Mouse (Mus musculus): ENCODE results near the gene 1700019N19Rik.

1700019N19Rik gene

DNA sequence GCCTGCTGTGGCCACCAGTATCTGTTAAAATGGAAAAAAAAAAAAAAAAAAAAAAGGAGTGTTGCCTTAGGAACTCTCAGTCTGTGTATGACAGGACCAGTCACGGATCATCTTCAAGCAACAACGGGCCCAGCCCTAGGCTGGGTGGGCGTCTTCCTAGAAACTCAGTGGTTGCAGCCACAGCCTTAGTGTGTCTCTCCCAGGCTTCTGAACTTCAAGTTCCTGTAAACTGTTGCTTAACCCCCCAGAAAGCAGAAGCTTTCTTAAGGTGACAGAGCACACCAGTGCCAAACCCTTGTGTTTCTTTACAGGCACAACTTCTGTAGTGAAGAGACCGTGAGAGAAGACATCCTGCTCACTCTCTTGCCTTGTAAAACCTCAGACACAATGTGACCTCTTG, 50.5 kb downstream of the 1700019N19Rik start:
- CTCF ChIA-PET = interaction anchor here in 1 of 4 experiments (0.6 kb wide), 1 partner anchor 263 kb away, joined by 16 read pairs; no protein-coding TSS in a partner anchor

DNA sequence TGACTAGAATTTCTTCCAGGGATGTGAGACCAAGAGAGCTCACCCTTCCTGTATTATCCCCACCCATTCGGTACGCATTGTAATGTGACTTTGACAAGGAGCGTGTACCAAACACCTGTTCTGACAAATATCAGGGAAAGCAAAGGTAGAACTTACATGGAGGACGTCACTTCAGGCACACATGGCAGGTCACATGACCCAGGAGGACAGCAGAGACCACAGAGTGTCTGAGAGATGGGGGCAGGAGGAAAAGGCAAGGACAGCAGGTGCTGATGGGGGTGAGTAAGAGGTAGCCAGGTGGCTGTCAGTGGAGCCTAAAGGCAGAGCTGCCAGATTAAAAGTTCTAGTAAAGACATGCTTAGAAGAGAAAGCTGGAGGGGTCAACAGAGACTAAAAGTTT, 51.5 kb downstream of the 1700019N19Rik start:
- CTCF ChIA-PET = interaction anchor here in 1 of 4 experiments (0.8 kb wide), 1 partner anchor 22 kb away, joined by 4 read pairs; no protein-coding TSS in a partner anchor
- POLR2A ChIA-PET = no interaction called here

More for the DNA sequence above, 50.5 kb downstream of the 1700019N19Rik start:
- POLR2A ChIA-PET = no interaction called here

DNA sequence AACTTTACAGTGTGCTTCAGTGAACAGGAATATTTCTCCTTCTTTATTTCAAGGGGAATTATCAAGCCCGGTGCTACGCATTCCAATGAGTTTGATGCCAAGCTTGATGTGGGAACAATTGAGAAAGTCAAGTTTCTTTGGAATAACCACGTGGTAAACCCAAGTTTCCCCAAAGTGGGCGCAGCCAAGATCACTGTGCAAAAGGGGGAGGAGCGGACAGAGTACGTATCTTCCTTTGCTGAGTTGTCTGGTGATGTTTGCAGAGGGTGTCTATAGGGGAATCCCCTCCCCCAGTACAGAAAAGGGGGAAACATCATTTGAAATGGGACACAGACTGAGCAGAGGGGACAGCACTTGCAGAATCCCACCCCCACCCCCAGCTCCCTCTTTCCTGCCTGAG, 53.2 kb downstream of the 1700019N19Rik start:
- ChIA-PET POLR2A (no interaction called here), CTCF (no interaction called here)

DNA sequence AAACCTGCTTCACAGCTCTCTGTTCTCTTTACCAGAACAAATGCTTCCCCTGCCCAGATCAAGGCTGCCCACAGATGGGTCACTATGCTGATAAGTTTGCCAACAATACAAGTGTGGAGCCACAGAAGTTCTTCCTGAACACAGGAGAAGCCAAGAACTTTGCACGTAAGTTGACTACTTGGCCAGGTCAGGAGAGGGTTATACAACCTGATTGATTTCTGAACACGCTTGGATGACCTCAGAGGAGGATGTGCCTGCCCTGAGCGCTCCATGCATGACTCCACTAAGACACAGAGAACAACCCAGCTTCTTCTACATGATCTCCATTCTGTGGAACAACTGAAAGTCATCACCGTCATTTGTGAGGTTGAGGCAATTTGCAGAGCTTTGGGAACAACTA, 56.1 kb downstream of the 1700019N19Rik start:
- CTCF ChIA-PET = no interaction called here
- POLR2A ChIA-PET = no interaction called here

Measured in embryonic stem cell, embryonic (primary cell).